Mouse (Mus musculus): ENCODE data around the gene Rnd2. TPM values are rescaled to one million over a fixed set of nuclear protein-coding genes. Genes with fewer than 3 reads are reported as not detected.
A peak's percentile ranks its signal among the peaks of the same experiment; 100 is the strongest.
"Not testable (repeated sequence)": the region's sequence is repeated elsewhere in the genome, so short reads cannot be mapped to it uniquely, and the experiment has no call there.

The Rnd2 gene
- polyA plus RNA-seq, 1 experiment from 2014 or later: 43.5 TPM

- not testable (repeated sequence) for H3K4me1 ChIP-seq (replicated peaks; ENCODE audit: control insufficient read depth, insufficient read depth, low read length); H3K9me3 ChIP-seq (ENCODE audit: control insufficient read depth, low read length); H3K9ac ChIP-seq (ENCODE audit: low read length); H3K27ac ChIP-seq (ENCODE audit: low read depth, low read length); H3K27me3 ChIP-seq (ENCODE audit: control insufficient read depth, insufficient read depth, low read length); DNase-seq (ENCODE audit: low spot score)
- WGBS: 36% methylated on average over 14 of the region's 15 CpGs
- H3K4me3 ChIP-seq (ENCODE audit: low read depth, low read length): peak overlapping the region; percentile 90; the same call in 1 of the 2 replicates
- 0 out of 2 replicates have a peak, but pooled peaks have one; percentile 12 for ATAC-seq (replicated peaks; ENCODE audit: low FRiP score)
- peak overlapping the region; percentile 40; the same call in 1 of the 2 replicates for H3K4me2 ChIP-seq (ENCODE audit: low read depth, low read length, severe bottlenecking)
- peaks cover 15% of the 10 kb centered on the region; the same call in 1 of the 2 replicates for H3K36me3 ChIP-seq (ENCODE audit: control insufficient read depth, insufficient read depth, low read length)
Measured at GRCm38 (mm10) chr11:101441450-101442126, 23.2 kb upstream of the Rnd2 start.

DNA sequence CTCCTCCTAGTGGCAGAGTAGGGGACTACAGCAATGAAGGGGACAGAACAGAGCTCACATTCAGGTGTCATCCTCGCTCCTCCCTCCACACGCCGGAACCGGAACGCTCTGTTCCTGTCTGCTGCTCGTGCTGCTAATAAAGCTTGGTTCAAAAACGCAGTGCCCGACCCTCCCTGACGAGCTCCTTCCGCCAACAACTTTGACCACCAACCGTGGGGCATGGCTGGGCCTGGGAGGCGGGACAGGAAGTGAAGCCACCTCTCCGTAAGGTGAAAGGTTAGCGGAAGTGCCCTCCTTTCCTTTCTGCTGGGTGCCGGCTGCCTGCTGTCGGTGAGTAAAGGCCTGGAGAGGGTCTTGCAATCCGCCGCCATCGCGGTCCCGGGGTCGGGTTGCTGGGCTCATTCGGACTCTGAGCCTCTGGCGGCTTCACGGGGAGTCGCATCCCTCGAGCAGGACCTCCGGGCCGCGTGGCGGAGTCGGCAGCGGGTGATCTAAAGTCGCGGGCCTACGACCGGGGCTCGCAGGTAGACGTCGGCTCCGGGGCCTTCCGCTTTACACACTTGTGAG, 22.6 kb upstream of the Rnd2 start, which contains the start of gene Rpl27:
Gene Rpl27 (plus strand): TSS at position 172 of the 567 bp plus-strand sequence.
- WGBS: under 1% methylated on average over 42 of the region's 42 CpGs
- H3K4me3 ChIP-seq (ENCODE audit: low read depth, low read length): peak within 1 kb of the TSS; percentile 90
- peak within 1 kb of the TSS; percentile 77 for H3K27ac ChIP-seq (ENCODE audit: low read depth, low read length)
- DNase-seq (ENCODE audit: low spot score) (peak; percentile 99), ATAC-seq (replicated peaks; ENCODE audit: low FRiP score) (peak; percentile 97)
- H3K4me1 ChIP-seq (replicated peaks; ENCODE audit: control insufficient read depth, insufficient read depth, low read length): peaks cover 7% of the 10 kb centered on the region
- peaks cover 15% of the 10 kb centered on the region; the same call in 1 of the 2 replicates for H3K36me3 ChIP-seq (ENCODE audit: control insufficient read depth, insufficient read depth, low read length)
- peak within 1 kb of the TSS; percentile 89 for H3K9ac ChIP-seq (ENCODE audit: low read length)
- no peaks in the 10 kb centered on the region for H3K9me3 ChIP-seq (ENCODE audit: control insufficient read depth, low read length)
- peak within 1 kb of the TSS; percentile 92 for H3K4me2 ChIP-seq (ENCODE audit: low read depth, low read length, severe bottlenecking)
- no peaks in the 10 kb centered on the region for H3K27me3 ChIP-seq (ENCODE audit: control insufficient read depth, insufficient read depth, low read length)

DNA sequence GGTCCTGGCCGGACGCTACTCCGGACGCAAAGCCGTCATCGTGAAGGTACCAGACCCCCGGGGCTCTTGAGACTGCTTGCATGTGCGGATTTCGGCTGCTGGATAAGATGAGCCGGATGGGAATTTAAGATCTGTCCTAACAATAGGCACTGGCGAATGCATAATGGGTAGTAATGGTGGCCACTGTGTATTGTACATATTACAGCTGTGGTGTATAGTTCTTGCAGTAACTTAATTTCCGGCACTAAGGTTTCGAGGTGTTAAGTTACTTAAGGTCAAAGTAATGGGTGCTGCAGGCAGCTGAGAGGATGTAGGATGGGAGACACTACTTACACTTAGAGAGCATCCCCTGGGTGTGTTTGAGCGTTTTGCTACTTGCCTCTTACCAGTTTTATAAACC, 22.0 kb upstream of the Rnd2 start:
- H3K4me2 ChIP-seq (ENCODE audit: low read depth, low read length, severe bottlenecking): peak overlapping the region; percentile 92
- DNase-seq (ENCODE audit: low spot score) (peak; percentile 49), ATAC-seq (replicated peaks; ENCODE audit: low FRiP score) (no peak)
- peak overlapping the region; percentile 89 for H3K9ac ChIP-seq (ENCODE audit: low read length)
- WGBS: 3% methylated on average over 14 of the region's 14 CpGs
- no peaks in the 10 kb centered on the region for H3K27me3 ChIP-seq (ENCODE audit: control insufficient read depth, insufficient read depth, low read length)
- peak overlapping the region; percentile 90 for H3K4me3 ChIP-seq (ENCODE audit: low read depth, low read length)
- no peaks in the 10 kb centered on the region for H3K9me3 ChIP-seq (ENCODE audit: control insufficient read depth, low read length)
- H3K27ac ChIP-seq (ENCODE audit: low read depth, low read length): peak overlapping the region; percentile 77
- peaks cover 7% of the 10 kb centered on the region for H3K4me1 ChIP-seq (replicated peaks; ENCODE audit: control insufficient read depth, insufficient read depth, low read length)
- H3K36me3 ChIP-seq (ENCODE audit: control insufficient read depth, insufficient read depth, low read length): peaks cover 15% of the 10 kb centered on the region; the same call in 1 of the 2 replicates

DNA sequence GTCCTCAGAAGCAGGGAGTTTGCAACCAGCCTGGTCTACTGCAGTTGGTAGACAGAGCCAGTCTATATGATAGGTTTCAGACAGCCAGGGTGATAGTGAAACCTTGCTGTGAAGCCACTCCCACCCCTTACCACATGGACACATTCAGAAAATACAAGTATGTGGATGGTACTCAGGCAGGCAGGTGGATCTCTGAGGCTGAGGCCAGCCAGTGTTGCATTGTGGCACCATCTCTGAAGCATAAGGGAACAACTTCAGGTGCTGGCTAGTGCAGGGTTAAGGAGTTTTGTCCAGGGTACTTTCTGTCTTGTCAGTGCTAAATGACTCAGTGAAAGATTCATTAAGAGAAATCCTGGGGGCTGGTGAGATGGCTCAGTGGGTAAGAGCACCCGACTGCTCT, 18.5 kb upstream of the Rnd2 start:
- Histone ChIP-seq H3K27ac (ENCODE audit: low read depth, low read length) (no peak overlapping the region), H3K4me2 (ENCODE audit: low read depth, low read length, severe bottlenecking) (no peak overlapping the region), H3K9ac (ENCODE audit: low read length) (no peak overlapping the region), H3K9me3 (ENCODE audit: control insufficient read depth, low read length) (no peaks in the 10 kb centered on the region), H3K36me3 (ENCODE audit: control insufficient read depth, insufficient read depth, low read length) (peaks cover 15% of the 10 kb centered on the region; the same call in 1 of the 2 replicates), H3K27me3 (ENCODE audit: control insufficient read depth, insufficient read depth, low read length) (no peaks in the 10 kb centered on the region), H3K4me1 (replicated peaks; ENCODE audit: control insufficient read depth, insufficient read depth, low read length) (peaks cover 7% of the 10 kb centered on the region), H3K4me3 (ENCODE audit: low read depth, low read length) (no peak overlapping the region)
- ATAC-seq (replicated peaks; ENCODE audit: low FRiP score) (no peak), DNase-seq (ENCODE audit: low spot score) (peak; percentile 47)
- WGBS: 81% methylated on average over 1 of the region's 1 CpGs

DNA sequence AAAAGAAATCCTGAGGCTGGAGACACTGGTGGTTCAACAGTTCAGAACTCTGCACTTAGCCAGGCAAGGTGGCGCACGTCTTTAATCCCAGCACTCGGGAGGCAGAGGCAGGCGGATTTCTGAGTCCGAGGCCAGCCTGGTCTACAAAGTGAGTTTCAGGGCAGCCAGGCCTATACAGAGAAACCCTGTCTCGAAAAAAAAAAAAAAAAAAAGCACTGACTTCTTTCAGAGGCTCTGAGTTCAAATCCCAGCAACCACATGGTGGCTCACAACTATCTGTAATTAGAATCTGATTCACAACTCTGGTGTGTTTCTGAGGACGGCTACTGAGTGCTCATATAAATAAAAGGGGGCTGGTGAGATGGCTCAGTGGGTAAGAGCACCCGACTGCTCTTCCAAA, 17.9 kb upstream of the Rnd2 start:
- H3K9ac ChIP-seq (ENCODE audit: low read length); H3K9me3 ChIP-seq (ENCODE audit: control insufficient read depth, low read length); H3K4me2 ChIP-seq (ENCODE audit: low read depth, low read length, severe bottlenecking); H3K27ac ChIP-seq (ENCODE audit: low read depth, low read length); H3K27me3 ChIP-seq (ENCODE audit: control insufficient read depth, insufficient read depth, low read length); H3K4me1 ChIP-seq (replicated peaks; ENCODE audit: control insufficient read depth, insufficient read depth, low read length); ATAC-seq (replicated peaks; ENCODE audit: low FRiP score); H3K4me3 ChIP-seq (ENCODE audit: low read depth, low read length): not testable (repeated sequence)
- 91% methylated on average over 8 of the region's 8 CpGs for WGBS
- DNase-seq (ENCODE audit: low spot score): peak; percentile 21
- peaks cover 15% of the 10 kb centered on the region; the same call in 1 of the 2 replicates for H3K36me3 ChIP-seq (ENCODE audit: control insufficient read depth, insufficient read depth, low read length)

DNA sequence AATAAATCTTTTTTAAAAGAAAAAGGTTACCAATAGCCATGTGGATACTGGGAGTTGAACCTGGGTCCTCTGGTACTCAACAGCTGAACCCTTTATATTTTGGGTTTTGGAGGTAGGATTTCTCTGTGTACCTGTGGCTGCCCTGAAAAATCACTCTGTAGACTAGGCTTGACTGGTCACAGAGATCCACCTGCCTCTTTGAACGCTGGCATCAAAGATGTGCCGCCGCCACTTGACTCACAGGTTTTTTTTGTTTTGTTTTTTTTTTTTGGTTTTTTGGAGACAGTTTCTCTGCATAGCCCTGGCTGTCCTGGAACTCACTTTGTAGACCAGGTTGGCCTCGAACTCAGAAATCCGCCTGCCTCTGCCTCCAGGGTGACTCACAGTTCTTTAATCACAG, 17.0 kb upstream of the Rnd2 start:
- no peak overlapping the region for H3K4me2 ChIP-seq (ENCODE audit: low read depth, low read length, severe bottlenecking)
- WGBS: 90% methylated on average over 5 of the region's 5 CpGs
- no peak overlapping the region for H3K4me3 ChIP-seq (ENCODE audit: low read depth, low read length)
- DNase-seq (ENCODE audit: low spot score) (no peak), ATAC-seq (replicated peaks; ENCODE audit: low FRiP score) (no peak)
- H3K9ac ChIP-seq (ENCODE audit: low read length): no peak overlapping the region
- H3K27me3 ChIP-seq (ENCODE audit: control insufficient read depth, insufficient read depth, low read length): no peaks in the 10 kb centered on the region
- H3K4me1 ChIP-seq (replicated peaks; ENCODE audit: control insufficient read depth, insufficient read depth, low read length): peaks cover 7% of the 10 kb centered on the region
- no peak overlapping the region for H3K27ac ChIP-seq (ENCODE audit: low read depth, low read length)
- H3K36me3 ChIP-seq (ENCODE audit: control insufficient read depth, insufficient read depth, low read length): peaks cover 15% of the 10 kb centered on the region; the same call in 1 of the 2 replicates
- no peaks in the 10 kb centered on the region for H3K9me3 ChIP-seq (ENCODE audit: control insufficient read depth, low read length)

DNA sequence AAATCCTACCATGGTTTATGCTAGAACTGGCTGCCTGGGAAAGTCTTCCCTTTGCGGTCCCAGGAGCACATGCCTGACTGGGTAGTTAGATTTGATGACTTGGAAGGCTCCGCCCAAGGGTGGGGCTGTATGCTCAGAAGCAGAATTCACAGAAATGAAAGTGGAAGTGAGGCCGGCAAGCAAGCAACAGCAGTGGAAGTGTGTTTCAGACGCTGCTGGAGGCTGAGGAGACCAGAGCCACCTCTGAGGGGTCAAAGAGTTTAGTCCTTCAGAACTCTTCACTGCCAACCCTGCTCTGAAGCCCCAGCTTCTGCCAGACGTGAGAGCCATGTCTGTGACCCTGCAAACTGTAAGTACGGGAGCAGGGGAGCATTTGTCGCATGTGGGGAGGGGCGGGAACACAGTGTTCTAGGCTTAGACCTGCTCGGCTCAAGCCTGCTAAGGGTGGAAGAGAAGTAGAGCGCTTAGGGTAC, 16.5 kb upstream of the Rnd2 start, which contains the start of gene Ifi35:
Gene Ifi35 (plus strand): TSS at position 134 of the 473 bp plus-strand sequence.
- Histone ChIP-seq H3K36me3 (ENCODE audit: control insufficient read depth, insufficient read depth, low read length) (peaks cover 15% of the 10 kb centered on the region; the same call in 1 of the 2 replicates), H3K9ac (ENCODE audit: low read length) (0 out of 2 replicates have a peak within 1 kb of the TSS, but pooled peaks have one; percentile 5), H3K4me3 (ENCODE audit: low read depth, low read length) (no peak within 1 kb of the TSS), H3K27me3 (ENCODE audit: control insufficient read depth, insufficient read depth, low read length) (no peaks in the 10 kb centered on the region), H3K4me1 (replicated peaks; ENCODE audit: control insufficient read depth, insufficient read depth, low read length) (peaks cover 5% of the 10 kb centered on the region), H3K27ac (ENCODE audit: low read depth, low read length) (no peak within 1 kb of the TSS), H3K4me2 (ENCODE audit: low read depth, low read length, severe bottlenecking) (0 out of 2 replicates have a peak within 1 kb of the TSS, but pooled peaks have one; percentile 8), H3K9me3 (ENCODE audit: control insufficient read depth, low read length) (no peaks in the 10 kb centered on the region)
- peak; percentile 54 for DNase-seq (ENCODE audit: low spot score)
- no peak for ATAC-seq (replicated peaks; ENCODE audit: low FRiP score)
- WGBS: 43% methylated on average over 10 of the region's 10 CpGs

DNA sequence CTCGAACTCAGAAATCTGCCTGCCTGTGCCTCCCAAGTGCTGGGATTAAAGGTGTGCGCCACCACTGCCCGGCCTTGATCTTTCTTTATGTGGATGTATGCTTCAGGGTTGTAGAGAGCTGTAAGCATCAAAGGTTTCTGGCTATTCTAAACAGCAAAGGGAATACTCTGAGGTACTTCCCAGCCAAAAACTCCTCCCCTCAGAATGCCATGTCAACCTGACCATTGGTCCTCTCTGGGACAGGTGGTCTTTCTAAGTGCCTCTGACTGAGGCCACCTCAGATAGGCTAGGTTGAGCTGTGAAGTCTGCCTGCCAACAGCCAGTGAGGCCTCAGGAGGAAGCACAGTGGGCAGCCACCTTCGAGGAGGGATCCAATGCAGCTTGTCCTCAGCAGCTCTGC, 15.9 kb upstream of the Rnd2 start:
- no peak overlapping the region for H3K27ac ChIP-seq (ENCODE audit: low read depth, low read length)
- ATAC-seq (replicated peaks; ENCODE audit: low FRiP score): no peak
- DNase-seq (ENCODE audit: low spot score): peak; percentile 42
- peaks cover 12% of the 10 kb centered on the region; the same call in 1 of the 2 replicates for H3K36me3 ChIP-seq (ENCODE audit: control insufficient read depth, insufficient read depth, low read length)
- H3K27me3 ChIP-seq (ENCODE audit: control insufficient read depth, insufficient read depth, low read length): no peaks in the 10 kb centered on the region
- WGBS: 89% methylated on average over 4 of the region's 4 CpGs
- no peak overlapping the region for H3K4me3 ChIP-seq (ENCODE audit: low read depth, low read length)
- 0 out of 2 replicates have a peak overlapping the region, but pooled peaks have one; percentile 8 for H3K4me2 ChIP-seq (ENCODE audit: low read depth, low read length, severe bottlenecking)
- H3K4me1 ChIP-seq (replicated peaks; ENCODE audit: control insufficient read depth, insufficient read depth, low read length): peaks cover under 1% of the 10 kb centered on the region; the same call in 1 of the 2 replicates
- no peak overlapping the region for H3K9ac ChIP-seq (ENCODE audit: low read length)
- H3K9me3 ChIP-seq (ENCODE audit: control insufficient read depth, low read length): no peaks in the 10 kb centered on the region

All from forebrain, embryonic 11.5 days (tissue).